Mouse (Mus musculus) central nervous system, embryonic 14 days (tissue): ENCODE results near the gene Slc44a2. TPM values are rescaled to one million over a fixed set of nuclear protein-coding genes. Genes with fewer than 3 reads are reported as not detected.

Experiments used
- polyA plus RNA-seq: library from polyadenylated mRNA; depleted of rRNA; stranded (reverse); fragments of >200 nt; gene quantifications from 2 replicates; pipeline ENCODE4 v1.2.3, GENCODE M21; 2012; rRNA removed

Slc44a2 gene
- polyA plus RNA-seq = 83.1 and 95.6 TPM in 2 replicates

DNA sequence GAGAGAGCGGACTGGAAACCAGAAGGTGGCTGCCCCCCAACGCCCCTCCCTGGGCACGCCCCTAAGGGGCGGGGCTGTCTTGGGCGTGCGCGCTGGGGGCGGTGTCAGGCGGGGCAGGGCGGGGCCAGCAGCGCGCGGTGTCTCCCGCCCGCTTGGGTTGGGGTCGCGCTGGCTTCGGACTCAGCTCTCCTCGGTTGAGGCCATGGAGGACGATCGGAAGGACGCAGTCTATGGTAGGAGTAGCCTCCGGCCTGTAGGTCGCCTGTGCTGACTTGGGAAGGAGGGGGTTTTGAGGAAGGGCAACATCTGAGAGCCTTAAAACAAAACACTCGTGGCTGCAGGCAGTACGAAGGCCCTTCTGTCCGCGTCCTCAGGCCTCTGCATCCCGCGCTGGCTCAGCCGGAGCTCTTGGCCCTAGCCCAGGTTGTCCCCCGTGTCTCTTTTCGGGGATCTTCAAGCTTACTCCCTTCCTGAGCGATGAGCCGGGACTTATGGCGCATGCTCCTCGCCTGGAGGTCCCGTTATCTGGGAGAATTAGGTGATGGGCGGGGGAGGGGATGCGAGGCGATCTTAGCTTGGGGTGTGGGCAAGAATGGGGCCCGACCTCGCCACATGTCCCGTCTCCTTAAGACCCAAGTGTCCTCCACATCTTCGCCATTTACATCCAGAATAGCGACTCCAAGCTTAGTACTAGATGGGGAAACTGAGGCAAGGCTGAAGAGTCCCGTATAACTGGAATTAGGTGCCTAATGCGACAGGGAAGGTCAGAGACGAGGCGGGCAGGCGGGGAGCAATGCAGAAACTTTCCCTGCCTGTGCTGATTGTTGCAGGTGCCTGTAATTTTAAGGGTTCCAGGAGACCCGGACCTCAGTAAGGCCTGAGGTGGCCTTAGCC, at the start of gene Slc44a2:
Slc44a2 (plus strand) TSS at position 80 of the 894 bp plus-strand sequence.

DNA sequence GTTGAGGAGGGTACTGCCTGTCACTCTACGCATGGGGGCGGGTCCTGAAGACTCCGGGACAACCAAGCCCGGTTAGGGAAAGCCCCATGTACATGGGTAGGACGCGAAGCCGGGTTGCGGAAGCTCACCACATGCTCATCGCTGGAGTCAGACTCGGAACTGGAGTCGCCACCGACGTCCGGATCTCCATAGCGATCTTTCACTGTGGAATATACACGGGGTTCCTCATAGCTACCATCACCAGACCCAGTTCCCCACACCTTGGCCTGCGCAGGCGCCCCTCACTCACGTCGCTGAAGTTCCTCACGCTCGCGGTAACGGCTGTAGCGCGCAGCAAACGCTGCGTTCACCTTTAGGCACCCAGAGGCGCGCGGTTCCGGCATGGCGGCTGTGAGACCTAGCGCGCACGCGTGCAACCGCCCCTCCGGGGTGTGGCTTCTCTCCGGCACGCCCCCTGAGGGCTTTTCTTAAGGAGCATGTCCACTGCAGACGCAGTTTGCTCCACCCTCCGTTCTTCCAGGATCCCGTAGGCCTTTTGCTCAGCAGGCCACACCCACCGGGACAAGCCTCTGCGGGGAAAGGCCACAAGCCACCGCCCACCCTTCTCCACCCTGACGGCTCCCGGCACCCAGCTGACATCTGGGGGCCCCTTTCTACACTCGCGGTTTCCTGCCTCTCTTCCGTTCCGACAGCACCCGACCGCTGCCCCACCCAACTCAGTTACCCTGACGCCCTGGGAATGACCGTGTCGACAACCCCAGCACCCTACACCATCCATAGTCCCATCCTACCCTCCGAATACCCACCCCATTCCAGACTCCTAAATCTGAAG, 32.7 kb upstream of the Slc44a2 start, which contains the start of gene Kri1:
Kri1 (minus strand) TSS at position 399 of the 832 bp plus-strand sequence.

DNA sequence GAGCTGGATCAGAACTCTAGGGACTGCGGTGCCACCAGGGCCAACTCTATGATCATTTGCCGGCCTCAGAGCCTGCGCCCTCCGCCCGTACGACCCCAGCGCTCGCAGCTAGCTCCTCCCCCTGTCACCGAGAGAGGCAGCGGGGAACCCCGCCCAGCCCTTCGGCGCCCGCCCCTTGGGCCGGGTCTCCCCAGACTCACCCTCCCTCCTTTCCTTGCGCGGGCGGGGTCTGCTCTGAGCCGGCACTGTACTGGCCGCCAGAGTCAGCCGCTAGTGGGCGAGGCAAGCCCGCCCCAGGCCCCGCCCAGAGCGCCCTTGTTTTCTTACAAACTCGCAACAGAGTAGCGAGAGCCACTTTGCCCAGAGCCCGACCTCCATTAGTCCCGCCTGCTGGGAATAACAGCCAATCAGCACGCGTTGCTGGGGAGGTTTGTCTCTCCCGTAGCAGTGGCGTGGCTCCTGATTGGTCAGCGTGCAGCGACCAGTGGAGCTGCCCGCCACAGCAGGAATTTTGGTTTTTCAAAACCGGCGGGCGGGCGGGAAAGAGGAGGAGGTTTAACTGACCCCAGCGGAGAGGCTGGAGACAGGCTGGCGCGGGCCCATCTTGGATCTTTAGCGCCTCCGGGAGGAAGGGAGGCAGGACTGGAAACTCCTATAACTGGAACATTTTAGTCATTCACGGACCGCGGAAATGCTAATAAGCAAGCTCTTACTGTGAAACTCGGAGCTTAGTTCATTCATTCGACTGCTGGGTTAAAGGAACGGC, 29.3 kb upstream of the Slc44a2 start, which contains the start of gene Cdkn2d:
Cdkn2d (minus strand) TSS at position 386 of the 766 bp plus-strand sequence.

DNA sequence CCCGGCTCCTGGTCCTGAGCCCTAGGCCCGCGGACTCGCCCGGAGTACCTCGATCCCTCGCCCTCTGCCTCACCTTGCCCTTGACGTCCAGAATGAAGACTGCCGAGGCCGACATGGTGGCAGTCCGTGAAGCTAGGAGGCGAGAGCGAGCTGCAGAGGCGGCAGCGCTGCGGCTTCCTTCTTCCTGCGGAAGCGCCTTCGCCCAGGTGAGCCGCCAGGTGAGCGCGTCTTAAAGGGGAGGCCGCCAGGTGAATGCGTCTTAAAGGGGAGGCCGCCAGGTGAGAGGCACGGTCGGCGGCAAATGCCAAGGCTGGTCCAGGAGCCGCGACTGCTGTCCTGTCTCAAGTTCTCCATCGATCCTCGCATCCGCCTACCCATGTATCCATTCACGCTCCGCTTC, 8.4 kb upstream of the Slc44a2 start, which contains the start of gene Ap1m2:
Ap1m2 (minus strand) TSS at position 204 of the 400 bp plus-strand sequence.

DNA sequence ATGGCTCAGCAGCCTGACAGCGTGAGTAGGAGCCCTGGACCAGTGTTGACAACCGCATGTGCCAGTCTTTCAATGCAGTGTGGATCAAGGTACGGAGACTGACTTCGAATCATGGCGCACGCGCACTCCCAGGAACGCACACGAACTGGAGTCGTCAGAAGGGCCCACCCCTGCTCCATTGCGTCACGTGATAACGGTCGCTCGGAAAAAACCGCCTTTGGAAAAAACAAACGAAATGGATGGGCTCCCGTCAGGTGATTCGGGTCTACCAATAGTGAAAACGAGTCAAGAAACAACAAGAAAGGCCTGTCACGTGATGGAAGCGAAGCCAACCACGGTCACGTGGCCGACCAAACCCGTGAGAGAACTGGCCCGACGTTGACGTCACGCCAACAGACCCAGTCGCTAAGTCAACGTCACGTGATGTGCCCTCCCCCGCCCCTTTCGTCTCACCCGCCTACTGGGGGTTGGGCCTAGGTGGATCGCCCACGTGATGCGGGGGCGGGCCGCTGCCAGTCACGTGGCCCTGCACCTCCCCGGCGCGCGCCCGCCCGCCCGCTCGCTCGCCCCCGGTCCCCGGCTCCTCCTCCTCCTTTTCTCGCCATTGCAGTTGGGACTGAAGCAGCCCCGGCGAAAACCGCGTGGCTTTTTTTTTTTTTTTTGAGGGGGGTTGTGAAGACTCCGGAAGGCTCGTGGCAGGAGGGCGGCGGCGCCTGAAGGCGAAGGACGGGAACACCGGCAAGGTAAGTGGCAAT, 47.0 kb downstream of the Slc44a2 start, which contains the start of gene Ilf3:
Ilf3 (plus strand) TSS at position 515 of the 755 bp plus-strand sequence.

Other genes starting within 250 kb of the Slc44a2 start
- 3.4 and 3.6 TPM in 2 replicates for gene Gm49373, start 247.6 kb upstream of the Slc44a2 start, polyA plus RNA-seq
- gene Fdx1l, start 247.1 kb upstream of the Slc44a2 start, polyA plus RNA-seq = 68.5 and 74.1 TPM in 2 replicates
- 4.3 and 5.0 TPM in 2 replicates for gene Gm38431, start 228.7 kb upstream of the Slc44a2 start, polyA plus RNA-seq
- gene Raver1, start 228.7 kb upstream of the Slc44a2 start, polyA plus RNA-seq = 67.1 and 69.6 TPM in 2 replicates
- gene Tyk2, start 189.5 kb upstream of the Slc44a2 start, polyA plus RNA-seq = 16.9 and 18.7 TPM in 2 replicates
- 204 and 216 TPM in 2 replicates for gene Cdc37, start 170.7 kb upstream of the Slc44a2 start, polyA plus RNA-seq
- 14.5 and 14.7 TPM in 2 replicates for gene Pde4a, start 155.0 kb upstream of the Slc44a2 start, polyA plus RNA-seq
- 42.7 and 45.6 TPM in 2 replicates for gene Keap1, start 81.3 kb upstream of the Slc44a2 start, polyA plus RNA-seq
- 1.8 and 2.4 TPM in 2 replicates for gene S1pr5, start 72.3 kb upstream of the Slc44a2 start, polyA plus RNA-seq
- 33.9 and 37.7 TPM in 2 replicates for gene Atg4d, start 55.4 kb upstream of the Slc44a2 start, polyA plus RNA-seq
- gene Kri1, start 32.7 kb upstream of the Slc44a2 start, polyA plus RNA-seq = 44.7 and 45.6 TPM in 2 replicates
- gene Cdkn2d, start 29.3 kb upstream of the Slc44a2 start, polyA plus RNA-seq = 70.2 and 80.6 TPM in 2 replicates
- gene Ap1m2, start 8.4 kb upstream of the Slc44a2 start, polyA plus RNA-seq = 1.2 and 5.0 TPM in 2 replicates
- gene Ilf3, start 47.2 kb downstream of the Slc44a2 start, polyA plus RNA-seq = 212 and 226 TPM in 2 replicates
- 89.1 and 94.3 TPM in 2 replicates for gene Qtrt1, start 91.1 kb downstream of the Slc44a2 start, polyA plus RNA-seq
- gene Dnm2, start 104.2 kb downstream of the Slc44a2 start, polyA plus RNA-seq = 83.4 and 86.2 TPM in 2 replicates
- 40.7 and 50.4 TPM in 2 replicates for gene Tmed1, start 189.6 kb downstream of the Slc44a2 start, polyA plus RNA-seq
- 1.2 and 1.5 TPM in 2 replicates for gene AB124611, start 205.5 kb downstream of the Slc44a2 start, polyA plus RNA-seq
- gene Carm1, start 226.2 kb downstream of the Slc44a2 start, polyA plus RNA-seq = 110 and 130 TPM in 2 replicates